Mouse (Mus musculus) midbrain, postnatal 0 days (tissue): ENCODE data around the gene Dnajc19. TPM values are rescaled to one million over a fixed set of nuclear protein-coding genes. Genes with fewer than 3 reads are reported as not detected.

Experiments used
- ATAC-seq: fragments of 200-750 bp; cut with Nextera tagmentation; 2 replicates; pipeline ENCODE4 v1.8.0; 2017; ENCODE audit warnings: moderate number of reproducible peaks, mild to moderate bottlenecking, moderate TSS enrichment, moderate library complexity; ENCODE audit not compliant: low FRiP score
- DNase-seq: peaks from one replicate; pipeline ENCODE4 v3.0.0-alpha.2; 2015; ENCODE audit warnings: low spot score
- H3K27ac ChIP-seq: fragments of 300-500 bp; sonication (generic); 2 replicates; pipeline ENCODE4 v1.5.1; 2014; ENCODE audit warnings: low read depth, mild to moderate bottlenecking, low read length, mixed read lengths
- H3K27me3 ChIP-seq: fragments of 300-500 bp; sonication (generic); 2 replicates; pipeline ENCODE4 v1.6.1; 2014; ENCODE audit warnings: low read length, control low read depth, mixed read lengths; ENCODE audit not compliant: insufficient read depth
- H3K36me3 ChIP-seq: fragments of 300-500 bp; sonication (generic); 2 replicates; pipeline ENCODE4 v1.6.1; 2014; ENCODE audit warnings: low read length, control low read depth, mixed read lengths; ENCODE audit not compliant: insufficient read depth
- H3K4me1 ChIP-seq: fragments of 300-500 bp; sonication (generic); 2 replicates; pipeline ENCODE4 v1.6.1; 2014; ENCODE audit warnings: mild to moderate bottlenecking, control low read depth, antibody characterized with exemption, low read length, mixed read lengths; ENCODE audit not compliant: insufficient read depth
- H3K4me2 ChIP-seq: fragments of 300-500 bp; sonication (generic); 2 replicates; pipeline ENCODE4 v1.6.1; 2014; ENCODE audit warnings: low read depth, mild to moderate bottlenecking, low read length, mixed read lengths; ENCODE audit not compliant: poor library complexity, severe bottlenecking
- H3K4me3 ChIP-seq: fragments of 300-500 bp; sonication (generic); 2 replicates; pipeline ENCODE4 v1.5.1; 2014; ENCODE audit warnings: low read depth, mild to moderate bottlenecking, low read length, moderate library complexity
- H3K9ac ChIP-seq: fragments of 300-500 bp; sonication (generic); replicated peaks from 2 replicates; pipeline ENCODE4 v1.6.1; 2014; ENCODE audit warnings: mild to moderate bottlenecking, low read length, moderate library complexity, mixed read lengths; ENCODE audit not compliant: poor library complexity, severe bottlenecking
- H3K9me3 ChIP-seq: fragments of 300-500 bp; sonication (generic); 2 replicates; pipeline ENCODE4 v1.6.1; 2016; ENCODE audit warnings: low read length, control low read depth
- CTCF ChIP-seq: IDR thresholded peaks from 2 replicates; pipeline ENCODE4 v1.5.1; 2016; ENCODE audit warnings: antibody characterized with exemption, mild to moderate bottlenecking
- WGBS: fragments of 180-500 bp; shearing (Covaris S2); extraction: QIAGEN DNeasy Blood & Tissue Kit; methylation state at CpG from one replicate; pipeline ENCODE4 v1.1.7; 2014; 5-methylcytosine and 5-hydroxymethylcytosine counted together
- polyA plus RNA-seq: library from polyadenylated mRNA; unstranded; fragments of >200 nt; fragmentation: Nextera tagmentation; extraction: Ambion mirVana; gene quantifications from 2 replicates; pipeline ENCODE4 v1.2.1, GENCODE M21; 2015
- total RNA-seq: library from RNA; depleted of rRNA; stranded (reverse); fragments of >200 nt; gene quantifications from 2 replicates; pipeline ENCODE4 v1.2.3, GENCODE M21; 2014; rRNA removed

Dnajc19 gene
- total and polyA plus RNA-seq, 2 experiments from 2014 or later = 79.9 to 169 TPM

GRCm38 (mm10) chr3:34006301-34006700, 74.8 kb downstream of the Dnajc19 start:
- peaks cover 4% of the 10 kb centered on the region; the same call in 1 of the 2 replicates for H3K36me3 ChIP-seq
- no peak for TF ChIP-seq CTCF
- H3K27me3 ChIP-seq = no peaks in the 10 kb centered on the region
- no peaks in the 10 kb centered on the region for H3K4me1 ChIP-seq
- DNase-seq = no peak
- 20% methylated on average over 2 of the region's 2 CpGs for WGBS
- ATAC-seq = no peak
- no peak overlapping the region for H3K4me3 ChIP-seq
- no peak overlapping the region for H3K27ac ChIP-seq
- no peaks in the 10 kb centered on the region for H3K9me3 ChIP-seq
- H3K9ac ChIP-seq = no peak overlapping the region
- no peak overlapping the region for H3K4me2 ChIP-seq

Other genes with a start within 250 kb of the Dnajc19 start
- gene Ccdc39, start 237.0 kb downstream of the Dnajc19 start, total RNA-seq = 23.1 and 28.6 TPM in 2 replicates
- 14.5 and 17.3 TPM in 2 replicates for gene Ccdc39, start 237.0 kb downstream of the Dnajc19 start, polyA plus RNA-seq
- gene Fxr1, start 61.4 kb downstream of the Dnajc19 start, total RNA-seq = 39.3 and 68.2 TPM in 2 replicates
- gene Fxr1, start 61.4 kb downstream of the Dnajc19 start, polyA plus RNA-seq = 26.1 and 28.1 TPM in 2 replicates